Mouse (Mus musculus) WW6 (cell line): ENCODE data around the gene Lpp.

Source experiments
- DNase-seq: peaks from one replicate; pipeline ENCODE4 v3.0.0-alpha.2; 2013; ENCODE audit warnings: low read depth, low spot score

Gene Lpp

DNA sequence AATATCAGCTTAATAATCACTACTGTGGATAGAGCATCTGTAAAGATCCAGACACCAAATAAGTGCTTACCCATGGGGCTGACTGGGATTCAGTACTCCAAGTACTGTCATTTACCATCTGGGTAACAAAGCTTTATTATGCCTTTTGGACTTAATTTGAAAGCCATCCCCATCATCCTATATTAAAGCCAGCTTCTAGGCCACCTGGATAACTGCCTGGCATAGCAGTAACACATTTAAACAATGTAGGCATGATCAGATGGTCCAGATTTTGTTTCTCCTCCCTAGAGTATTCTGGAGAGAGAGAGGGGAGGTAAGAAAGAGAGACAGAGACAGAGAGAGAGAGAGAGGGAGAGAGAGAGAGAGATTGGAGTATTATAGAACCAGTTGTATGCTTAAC, 536.8 kb downstream of the Lpp start:
- no peak for DNase-seq

DNA sequence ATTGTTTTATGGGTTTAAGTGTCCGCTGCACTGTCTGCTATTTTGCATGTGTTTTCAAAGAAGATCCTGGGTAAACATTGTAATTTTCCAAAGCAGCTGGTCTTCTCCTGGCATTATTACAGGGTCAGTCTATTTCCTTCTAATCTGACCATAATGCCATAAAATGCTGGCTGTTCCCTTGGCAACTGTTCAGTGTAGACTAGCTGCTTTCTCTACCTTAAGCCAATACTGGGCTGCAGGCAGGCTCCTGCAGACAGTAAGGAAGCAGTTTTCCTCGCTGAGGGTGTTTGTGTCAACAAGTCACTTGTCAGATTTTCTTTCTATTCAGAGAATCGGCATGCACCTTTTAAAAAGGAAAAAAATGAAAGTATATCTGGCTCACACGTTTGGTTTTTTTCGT, 537.3 kb downstream of the Lpp start:
- no peak for DNase-seq

DNA sequence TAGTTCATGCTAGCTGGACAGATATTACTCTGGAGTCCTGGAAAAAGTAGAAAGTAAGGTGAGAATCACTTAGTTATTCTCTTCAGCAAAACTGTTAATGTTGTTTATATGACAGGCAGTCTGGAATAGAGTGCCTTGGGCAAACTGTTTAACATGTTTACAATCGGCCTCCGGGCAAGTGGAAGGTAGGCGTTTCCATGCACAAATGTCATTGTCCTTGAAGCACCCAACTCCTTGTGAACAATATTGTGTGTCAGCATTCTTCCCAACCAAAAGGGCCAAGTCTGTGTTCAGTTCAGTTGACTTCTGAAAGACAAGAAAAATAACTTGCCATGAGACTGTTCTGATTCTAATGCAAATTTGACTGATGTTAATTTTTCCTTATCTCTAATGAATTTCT, 539.5 kb downstream of the Lpp start:
- no peak for DNase-seq

DNA sequence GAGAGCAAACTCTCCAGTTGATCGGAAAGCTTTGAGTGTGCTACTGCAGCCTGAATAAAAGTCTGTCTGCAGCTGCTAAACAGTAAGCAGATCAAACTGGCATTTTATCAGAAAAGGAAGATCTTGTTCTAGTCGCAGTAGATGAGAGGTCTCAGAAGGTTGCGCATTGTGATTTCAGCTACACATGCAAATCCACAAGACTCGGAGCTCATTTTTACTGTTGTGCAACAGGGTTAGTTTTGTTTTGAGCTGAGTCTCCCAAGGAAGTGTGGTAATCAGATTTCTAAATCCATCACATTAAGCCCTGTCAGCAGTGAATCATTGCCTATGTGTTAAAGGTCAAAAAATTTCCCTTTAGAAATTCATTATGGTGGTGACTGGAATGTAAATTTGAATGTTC, 540.4 kb downstream of the Lpp start:
- DNase-seq, result no peak

- DNase-seq, result no peak
Measured at GRCm38 (mm10) chr16:24941306-24942160, 548.2 kb downstream of the Lpp start.

DNA sequence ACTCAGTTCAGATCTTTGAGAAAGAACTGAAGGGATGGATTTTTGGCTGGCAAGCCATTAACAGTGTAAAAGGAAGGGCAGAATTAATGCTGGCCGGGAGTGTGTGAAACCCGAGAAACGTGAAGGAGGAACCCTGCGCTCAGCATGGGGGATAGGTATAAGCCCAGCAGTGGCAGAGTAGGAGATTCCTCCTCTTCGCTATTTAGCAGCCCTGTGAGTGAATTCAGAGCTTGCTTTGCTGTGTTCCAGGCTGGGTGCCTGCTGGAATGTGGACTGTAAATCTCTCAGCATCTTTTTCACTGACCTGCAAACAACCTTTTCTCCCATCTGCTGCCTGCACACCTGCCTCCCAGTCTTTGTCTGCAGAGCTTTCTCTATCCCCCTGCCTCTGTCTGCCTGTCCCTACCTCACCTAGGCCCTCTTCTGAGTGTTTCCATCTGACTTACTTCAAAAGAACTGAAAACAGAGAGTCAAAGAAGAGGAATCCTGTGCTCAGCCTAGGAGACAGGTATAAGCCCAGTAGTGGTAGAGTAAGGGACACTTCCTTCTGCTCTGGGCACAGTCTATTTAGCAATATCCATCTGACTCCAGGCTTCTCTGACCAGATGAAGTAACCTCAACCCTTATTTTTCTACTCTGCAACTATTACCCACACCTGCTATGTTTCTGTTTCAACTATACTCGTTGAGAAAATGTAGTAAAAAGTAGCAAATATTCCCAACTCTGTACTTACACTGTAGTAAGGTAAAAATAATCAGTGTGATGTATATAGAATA, 550.4 kb downstream of the Lpp start:
- no peak for DNase-seq

DNA sequence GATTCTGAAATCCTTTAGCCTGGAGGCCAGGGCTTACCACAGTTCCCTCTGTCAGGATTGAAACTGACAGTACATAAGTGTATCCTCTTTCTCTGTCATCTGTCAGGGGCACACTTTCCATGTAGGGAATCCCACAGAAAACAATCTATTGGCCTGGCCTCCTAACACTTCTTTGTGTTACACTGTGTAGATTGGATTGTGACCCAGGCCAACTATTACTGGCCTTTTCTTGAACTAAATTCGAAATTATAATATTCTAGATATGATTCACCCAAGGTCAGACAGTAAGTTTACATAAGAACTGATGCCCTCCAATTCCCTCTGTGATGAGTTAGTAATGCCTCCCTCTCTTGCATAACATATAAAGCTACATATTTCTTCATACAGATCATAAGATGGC, 553.0 kb downstream of the Lpp start:
- DNase-seq, result no peak

DNA sequence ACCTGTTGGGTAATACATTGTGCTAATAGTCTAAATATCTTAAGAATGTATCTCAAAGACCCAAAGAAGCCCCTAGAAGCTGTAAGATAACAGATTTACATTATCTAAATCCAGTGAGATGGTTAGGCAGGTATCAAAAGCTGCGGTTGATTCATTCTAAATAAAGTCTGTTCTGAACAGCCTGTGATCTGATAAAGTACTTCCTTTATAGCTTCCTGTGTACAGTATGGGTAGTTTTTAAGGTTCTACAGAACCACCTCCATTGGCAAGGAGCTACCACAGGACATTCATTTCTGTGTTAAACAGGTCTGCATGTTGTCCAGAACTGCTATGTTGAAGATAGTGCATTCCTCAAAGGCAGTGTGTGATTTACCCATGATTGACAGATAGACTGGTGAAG, 554.2 kb downstream of the Lpp start:
- DNase-seq, result no peak

- DNase-seq, result no peak
Measured at GRCm38 (mm10) chr16:24948091-24948690, 554.9 kb downstream of the Lpp start.

DNA sequence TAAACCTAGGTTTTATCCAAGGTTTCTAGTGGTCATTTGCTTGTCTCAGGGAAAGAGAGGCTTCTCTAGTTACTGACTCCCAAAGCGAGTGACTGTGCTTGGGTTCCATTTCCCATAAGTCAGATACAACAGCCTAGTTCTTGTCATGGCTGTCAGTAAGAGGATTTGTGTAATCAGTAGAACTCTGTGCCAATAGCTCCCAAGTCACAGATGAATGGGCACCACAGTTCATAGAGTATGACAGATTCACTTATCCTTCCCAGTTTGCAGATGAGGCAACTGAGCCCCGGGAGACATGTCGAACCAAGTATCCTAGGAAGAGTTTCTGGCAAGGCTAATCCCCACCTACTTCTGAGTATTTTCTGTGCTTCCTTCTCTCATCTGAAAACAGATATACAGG, 556.0 kb downstream of the Lpp start:
- DNase-seq, result no peak

DNA sequence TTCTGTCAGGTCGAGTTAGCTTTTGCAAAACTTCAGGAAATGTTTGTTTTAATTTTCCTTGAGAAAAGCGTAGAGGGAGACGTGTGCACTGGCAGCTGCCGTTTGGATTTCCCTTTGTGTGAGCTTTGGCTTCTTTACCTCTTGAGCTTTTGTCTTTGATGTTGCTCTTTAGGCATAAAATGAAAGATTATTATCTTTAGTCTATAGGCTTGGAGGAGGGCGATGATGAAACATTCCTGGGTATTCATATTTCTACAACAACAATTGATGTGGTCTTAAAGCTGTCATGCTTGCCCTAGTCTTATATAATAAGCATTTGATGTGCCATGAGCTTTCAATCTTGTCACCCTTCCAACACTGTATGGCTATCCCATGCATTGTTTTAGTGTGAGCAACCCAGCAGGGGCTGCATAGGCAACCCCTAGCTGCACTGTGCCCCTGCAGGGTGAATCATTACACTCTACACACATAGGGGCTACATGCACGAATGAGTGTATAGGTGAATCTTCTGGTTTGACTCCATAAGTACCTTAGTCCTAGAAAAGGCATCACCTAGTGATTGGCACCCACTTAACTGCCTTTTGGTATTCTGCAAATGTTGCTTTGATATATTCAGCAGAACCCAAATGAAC, 556.9 kb downstream of the Lpp start:
- DNase-seq, result no peak

- no peak for DNase-seq
Measured at GRCm38 (mm10) chr16:24951909-24952308, 558.6 kb downstream of the Lpp start.

GRCm38 (mm10) chr16:24955054-24955453, 561.7 kb downstream of the Lpp start:
- DNase-seq, result no peak

DNA sequence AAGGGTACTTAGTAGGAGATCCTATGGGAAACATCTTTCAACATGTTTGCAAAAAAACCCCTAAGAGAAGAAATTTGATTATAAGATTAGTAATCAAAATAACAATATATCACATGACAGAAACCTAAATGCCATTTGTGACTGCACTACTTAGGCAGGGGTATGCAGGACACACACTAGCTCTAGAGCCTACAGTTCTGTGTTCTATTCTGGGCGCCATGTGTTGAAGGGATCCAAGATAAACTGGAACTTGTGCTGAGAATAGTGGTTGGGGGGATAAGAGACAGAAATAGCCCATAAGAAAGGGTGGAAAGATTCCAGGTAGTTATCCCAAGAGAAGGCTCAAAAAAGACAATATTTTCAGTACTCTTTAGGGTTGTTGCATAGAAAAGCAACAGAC, 565.4 kb downstream of the Lpp start:
- no peak for DNase-seq

GRCm38 (mm10) chr16:24960901-24961806, 567.8 kb downstream of the Lpp start:
- DNase-seq, result no peak

GRCm38 (mm10) chr16:24964311-24964710, 571.0 kb downstream of the Lpp start:
- DNase-seq, result no peak

DNA sequence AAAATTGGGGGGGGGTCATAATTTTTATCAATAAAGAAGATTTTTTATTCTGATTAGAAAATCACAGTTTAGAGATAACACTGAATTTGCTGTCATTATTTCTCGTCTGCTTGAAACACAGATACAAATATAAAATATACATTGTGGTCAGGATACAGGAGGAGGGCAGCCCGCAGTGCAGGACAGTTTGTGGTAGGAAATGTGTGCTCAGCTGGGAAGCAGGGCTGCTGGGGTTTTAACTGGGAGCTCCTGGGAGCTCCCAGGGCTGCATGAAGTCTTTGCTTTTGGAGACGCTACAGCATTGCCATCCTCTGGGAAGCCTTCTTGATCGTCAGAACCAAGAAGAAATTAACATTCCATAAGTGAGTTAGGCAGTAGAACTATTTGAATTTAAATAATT, 571.8 kb downstream of the Lpp start:
- no peak for DNase-seq

GRCm38 (mm10) chr16:24966460-24966859, 573.2 kb downstream of the Lpp start:
- no peak for DNase-seq

DNA sequence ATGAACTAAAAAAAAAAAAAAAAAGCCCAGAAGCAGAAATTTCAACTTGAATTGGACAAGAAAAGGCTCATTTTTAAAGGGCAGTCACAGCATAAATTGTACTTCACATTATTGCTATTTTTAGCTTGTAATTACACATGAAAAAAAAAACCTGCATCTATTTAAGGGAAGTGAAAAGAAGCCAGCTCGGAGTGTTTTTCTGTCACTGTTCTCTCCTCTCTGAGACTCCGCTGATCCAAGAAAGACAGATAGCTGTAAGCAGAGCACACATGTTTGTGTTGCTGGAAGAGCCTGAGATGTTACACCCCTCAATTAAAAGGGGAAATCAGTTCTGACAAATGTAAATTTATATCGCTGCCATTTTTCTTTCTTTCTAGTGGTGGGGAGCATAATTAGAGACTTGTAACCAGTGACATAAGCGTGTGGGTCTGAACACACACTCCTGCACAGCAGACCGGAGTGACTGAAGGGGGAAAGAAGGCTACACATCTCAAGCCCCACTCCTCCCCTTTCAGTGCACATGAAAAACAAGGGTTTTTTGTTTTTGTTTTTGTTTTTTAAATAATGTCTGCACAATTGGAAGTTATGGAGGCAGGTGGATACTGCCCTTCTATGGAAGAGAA, 579.8 kb downstream of the Lpp start:
- no peak for DNase-seq

- no peak for DNase-seq
Measured at GRCm38 (mm10) chr16:24977771-24978170, 584.5 kb downstream of the Lpp start.

GRCm38 (mm10) chr16:24978226-24978625, 584.9 kb downstream of the Lpp start:
- DNase-seq, result no peak
